Mouse (Mus musculus): ENCODE data around the gene Sf1.

DNA sequence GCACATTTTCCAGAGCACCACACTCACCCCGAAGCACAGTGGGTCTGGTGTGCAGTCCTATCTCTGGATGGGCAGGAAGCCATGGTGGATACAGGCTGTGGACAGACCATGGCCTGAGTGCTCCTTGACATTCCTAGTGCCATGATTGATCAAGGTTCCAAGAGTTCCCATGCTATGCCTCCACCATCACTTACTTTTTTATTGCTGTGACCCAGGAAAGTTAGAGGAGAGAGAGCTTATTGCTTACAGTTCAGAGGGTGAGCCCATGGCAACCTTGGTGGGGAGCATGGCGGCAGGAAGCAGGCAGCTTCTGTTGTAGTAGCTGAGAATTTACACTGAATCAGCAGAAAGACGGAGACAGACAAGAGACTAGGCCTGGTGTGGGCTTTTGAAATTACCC, 2.2 kb upstream of the Sf1 start:
- no peak for TF ChIP-seq CTCF (IDR thresholded peaks at IDR 0.05; ENCODE audit: insufficient read depth, low read length)
- TF ChIP-seq POLR2A (IDR thresholded peaks at IDR 0.05; ENCODE audit: borderline replicate concordance, extremely low read depth, low read depth, low read length) = no peak

All from lung, adult 2 months (tissue).